Mouse (Mus musculus) heart, adult 2 months (tissue): ENCODE results near the gene Zcchc14.

Experiments used
- EP300 ChIP-seq: fragments of 200-500 bp; IDR thresholded peaks from 2 replicates; pipeline ENCODE4 v1.6.1; 2011; ENCODE audit warnings: low read depth, low read length, control low read depth; ENCODE audit not compliant: insufficient read depth
- POLR2A ChIP-seq: fragments of 200-500 bp; IDR thresholded peaks from 2 replicates; pipeline ENCODE4 v1.6.1; 2011; ENCODE audit warnings: mild to moderate bottlenecking, low read depth, low read length, control low read depth; ENCODE audit not compliant: insufficient read depth

- no peak for TF ChIP-seq POLR2A
- no peak for TF ChIP-seq EP300
These were observed 783 bp downstream of the Zcchc14 start for GRCm38 (mm10) chr8:121651874-121652361.
